Mouse (Mus musculus) cerebellum, adult 2 months (tissue): Measurements from ENCODE around the gene Bcl11b.

ENCODE experiments used
- CTCF ChIP-seq: fragments of 200-500 bp; IDR thresholded peaks from 2 replicates; pipeline ENCODE4 v1.5.1; 2011; ENCODE audit warnings: low read depth, mild to moderate bottlenecking, control low read depth, low read length, moderate library complexity, borderline replicate concordance; ENCODE audit not compliant: insufficient read depth
- POLR2A ChIP-seq: fragments of 200-500 bp; IDR thresholded peaks from 2 replicates; pipeline ENCODE4 v1.6.1; 2011; ENCODE audit warnings: low read length, control low read depth, borderline replicate concordance; ENCODE audit not compliant: insufficient read depth

- TF ChIP-seq POLR2A (no peak), CTCF (no peak)
Measured at GRCm38 (mm10) chr12:108000715-108001080, 2.7 kb downstream of the Bcl11b start.
